Mouse (Mus musculus) hindbrain, embryonic 14.5 days (tissue): ENCODE results near the gene Scgb2b18. TPM values are rescaled to one million over a fixed set of nuclear protein-coding genes. Genes with fewer than 3 reads are reported as not detected.
"Not testable (repeated sequence)": the region's sequence is repeated elsewhere in the genome, so short reads cannot be mapped to it uniquely, and the experiment has no call there.

ENCODE experiments used
- ATAC-seq: fragments of 200-750 bp; cut with Nextera tagmentation; 2 replicates; pipeline ENCODE4 v1.8.0; 2017; ENCODE audit warnings: moderate number of reproducible peaks, mild to moderate bottlenecking, moderate TSS enrichment, moderate library complexity; ENCODE audit not compliant: low FRiP score
- DNase-seq: peaks from one replicate; pipeline ENCODE4 v3.0.0-alpha.2; 2015; ENCODE audit warnings: low spot score
- H3K27ac ChIP-seq: fragments of 300-500 bp; sonication (generic); 2 replicates; pipeline ENCODE4 v1.5.1; 2014; ENCODE audit warnings: mild to moderate bottlenecking, moderate library complexity
- H3K27me3 ChIP-seq: fragments of 300-500 bp; sonication (generic); 2 replicates; pipeline ENCODE4 v1.6.1; 2014; ENCODE audit warnings: mild to moderate bottlenecking, low read length, mixed read lengths; ENCODE audit not compliant: control insufficient read depth, insufficient read depth
- H3K36me3 ChIP-seq: fragments of 300-500 bp; sonication (generic); replicated peaks from 2 replicates; pipeline ENCODE4 v1.6.1; 2014; ENCODE audit not compliant: control insufficient read depth, insufficient read depth
- H3K4me1 ChIP-seq: fragments of 300-500 bp; sonication (generic); replicated peaks from 2 replicates; pipeline ENCODE4 v1.6.1; 2014; ENCODE audit warnings: antibody characterized with exemption, low read length, mixed read lengths; ENCODE audit not compliant: control insufficient read depth, insufficient read depth
- H3K4me2 ChIP-seq: fragments of 300-500 bp; sonication (generic); replicated peaks from 2 replicates; pipeline ENCODE4 v1.6.1; 2014; ENCODE audit warnings: mild to moderate bottlenecking, moderate library complexity
- H3K4me3 ChIP-seq: fragments of 300-500 bp; sonication (generic); replicated peaks from 2 replicates; pipeline ENCODE4 v1.5.1; 2014; ENCODE audit warnings: mild to moderate bottlenecking, low read length
- H3K9ac ChIP-seq: fragments of 300-500 bp; sonication (generic); 2 replicates; pipeline ENCODE4 v1.6.1; 2014
- H3K9me3 ChIP-seq: fragments of 300-500 bp; sonication (generic); 2 replicates; pipeline ENCODE4 v1.6.1; 2016; ENCODE audit warnings: low read length; ENCODE audit not compliant: control insufficient read depth
- WGBS: fragments of 180-500 bp; shearing (Covaris S2); extraction: QIAGEN DNeasy Blood & Tissue Kit; methylation state at CpG from one replicate; pipeline ENCODE4 v1.1.7; 2014; 5-methylcytosine and 5-hydroxymethylcytosine counted together
- polyA plus RNA-seq: library from polyadenylated mRNA; unstranded; fragments of >200 nt; fragmentation: Nextera tagmentation; extraction: Ambion mirVana; gene quantifications from 2 replicates; pipeline ENCODE4 v1.2.1, GENCODE M21; 2014

Gene Scgb2b18
- not detected in 2 replicates for polyA plus RNA-seq

DNA sequence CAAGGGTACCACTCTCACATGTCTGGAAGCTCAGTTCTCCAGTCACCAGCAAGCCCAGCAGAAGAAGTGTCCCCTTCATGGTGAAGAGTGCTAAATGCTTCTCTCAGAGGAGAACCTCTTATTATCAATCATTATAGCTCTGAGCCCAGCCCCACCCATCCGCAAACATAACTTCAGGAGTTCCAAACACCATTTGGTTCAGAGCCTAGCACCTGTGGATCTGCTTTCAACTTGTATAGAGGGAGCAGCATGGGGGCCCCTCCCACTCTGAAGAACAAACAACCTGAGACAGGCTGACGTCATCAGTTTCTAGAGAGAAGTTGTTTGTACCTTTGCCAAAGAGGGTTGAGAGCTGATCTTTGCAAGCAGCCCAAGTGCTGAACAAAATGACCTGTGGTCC lies at the start of gene Scgb2b18:
TSS of gene Scgb2b18 (minus strand) at position 101 of the 400 bp plus-strand sequence.
- not testable (repeated sequence) for H3K9ac ChIP-seq, ATAC-seq, H3K9me3 ChIP-seq, H3K27ac ChIP-seq, H3K4me1 ChIP-seq, H3K4me3 ChIP-seq, H3K36me3 ChIP-seq, H3K27me3 ChIP-seq, H3K4me2 ChIP-seq, DNase-seq
- WGBS = 91% methylated on average over 1 of the region's 2 CpGs

DNA sequence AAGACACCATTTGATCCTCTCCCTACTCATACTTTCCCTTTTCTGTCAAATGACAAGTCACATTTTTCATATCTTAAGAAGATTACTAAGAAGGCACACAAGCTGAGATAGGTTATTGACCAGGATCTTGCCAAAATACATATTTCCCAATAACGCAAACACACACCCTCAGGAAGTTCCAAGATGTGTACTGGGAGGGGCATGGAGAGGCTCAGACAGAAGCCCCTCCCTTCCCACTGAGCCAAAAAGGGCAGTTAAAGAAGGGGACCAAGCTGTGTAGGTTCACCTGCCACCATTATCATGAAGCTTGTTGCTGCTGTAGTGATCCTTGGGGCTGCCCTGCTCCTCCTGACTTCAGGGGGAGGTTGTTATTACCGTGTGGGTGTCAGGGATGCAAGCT lies 11.6 kb upstream of the Scgb2b18 start, which contains the start of gene Scgb1b18:
TSS of gene Scgb1b18 (plus strand) at position 301 of the 400 bp plus-strand sequence.
- not testable (repeated sequence) for H3K9me3 ChIP-seq, ATAC-seq

More for the DNA sequence above, 11.6 kb upstream of the Scgb2b18 start, which contains the start of gene Scgb1b18:
- H3K4me1 ChIP-seq, H3K4me2 ChIP-seq, H3K4me3 ChIP-seq, H3K27ac ChIP-seq, H3K27me3 ChIP-seq, DNase-seq, H3K36me3 ChIP-seq, H3K9ac ChIP-seq: not testable (repeated sequence)
- no CpG with 5 or more reads among the region's 2 CpGs for WGBS

Other genes starting within 250 kb of the Scgb2b18 start
- gene Scgb2b17, start 117.3 kb downstream of the Scgb2b18 start, polyA plus RNA-seq = not detected in 2 replicates
- not detected in 2 replicates for gene Scgb1b17, start 110.4 kb downstream of the Scgb2b18 start, polyA plus RNA-seq
- gene Scgb1b18, start 11.7 kb upstream of the Scgb2b18 start, polyA plus RNA-seq = not detected in 2 replicates
- gene Scgb2b19, start 106.5 kb upstream of the Scgb2b18 start, polyA plus RNA-seq = not detected in 2 replicates
- not detected in 2 replicates for gene Scgb1b19, start 113.4 kb upstream of the Scgb2b18 start, polyA plus RNA-seq
- gene Scgb2b20, start 192.5 kb upstream of the Scgb2b18 start, polyA plus RNA-seq = not detected in 2 replicates
- not detected in 2 replicates for gene Scgb1b20, start 199.4 kb upstream of the Scgb2b18 start, polyA plus RNA-seq